Mouse (Mus musculus) myocyte (in vitro differentiated cells): ENCODE measurements around the gene Eefsec.

Experiments
- CEBPB ChIP-seq: IDR thresholded peaks from 2 replicates; pipeline ENCODE4 v1.6.1; 2011; ENCODE audit warnings: mild to moderate bottlenecking, moderate library complexity; ENCODE audit not compliant: poor library complexity, insufficient read depth, severe bottlenecking
- E2F4 ChIP-seq: IDR thresholded peaks from one replicate; pipeline ENCODE4 v1.6.1; 2011; ENCODE audit warnings: mild to moderate bottlenecking, control low read depth, moderate library complexity; ENCODE audit not compliant: insufficient read depth
- MAX ChIP-seq: IDR thresholded peaks from one replicate; pipeline ENCODE4 v1.6.1; 2011; ENCODE audit warnings: low read depth, mild to moderate bottlenecking, control low read depth
- MYOD1 ChIP-seq, 3 experiments: IDR thresholded peaks; one replicate each; pipeline ENCODE4 v1.6.1; 2011; ENCODE audit warnings: control low read depth in 2 of 3, low read depth in 2 of 3, mild to moderate bottlenecking in 2 of 3, moderate library complexity in 1 of 3; ENCODE audit not compliant: insufficient read length in 2 of 3, control insufficient read depth in 1 of 3
- MYOG ChIP-seq, 3 experiments: IDR thresholded peaks; one replicate each; pipeline ENCODE4 v1.6.1; 2011; ENCODE audit warnings: control low read depth in 2 of 3, low read depth in 2 of 3, mild to moderate bottlenecking in 2 of 3; ENCODE audit not compliant: insufficient read length in 2 of 3, control insufficient read depth in 1 of 3, insufficient read depth in 1 of 3
- POLR2A ChIP-seq: IDR thresholded peaks from one replicate; pipeline ENCODE4 v1.6.1; 2011; ENCODE audit warnings: low read depth, mild to moderate bottlenecking, control low read depth, moderate library complexity; ENCODE audit not compliant: insufficient read length
- TCF12 ChIP-seq: IDR thresholded peaks from one replicate; pipeline ENCODE4 v1.6.1; 2011; ENCODE audit warnings: mild to moderate bottlenecking, control low read depth; ENCODE audit not compliant: poor library complexity, insufficient read depth, severe bottlenecking
- TCF3 ChIP-seq: IDR thresholded peaks from one replicate; pipeline ENCODE4 v1.6.1; 2011; ENCODE audit warnings: low read depth, control low read depth; ENCODE audit not compliant: insufficient read length
- USF1 ChIP-seq: IDR thresholded peaks from one replicate; pipeline ENCODE4 v1.6.1; 2011; ENCODE audit warnings: low read depth, mild to moderate bottlenecking, control low read depth, moderate library complexity

DNA sequence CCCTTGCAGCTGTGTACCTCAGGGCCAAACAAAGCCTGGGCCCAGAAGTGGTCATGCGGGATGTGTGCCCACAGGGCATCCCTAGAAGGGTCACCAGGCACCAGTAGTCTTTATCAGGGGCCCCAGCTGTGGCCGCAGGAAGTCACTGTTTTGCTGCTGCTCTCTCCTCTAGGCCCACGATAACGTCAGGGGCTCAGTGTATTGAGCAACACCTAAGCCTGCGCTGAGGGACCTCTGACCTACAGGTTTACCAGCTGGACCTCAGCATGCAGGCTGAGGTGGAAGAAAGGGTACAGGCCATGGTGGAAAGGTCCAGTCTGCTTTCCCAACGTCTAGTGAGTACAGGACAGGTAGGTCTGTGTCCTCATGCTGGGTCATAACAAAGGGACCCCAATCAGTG lies 192.3 kb downstream of the Eefsec start:
- TF ChIP-seq MAX (no peak), USF1 (no peak), POLR2A (no peak), TCF12 (no peak), E2F4 (no peak), TCF3 (no peak), MYOD1 (IDR thresholded peaks at IDR 0.05; ENCODE audit: control insufficient read depth in 1 of 3, insufficient read length in 2 of 3, low read depth in 2 of 3) (no peak), CEBPB (no peak), MYOG (IDR thresholded peaks at IDR 0.05; ENCODE audit: control insufficient read depth in 1 of 3, insufficient read depth in 1 of 3, insufficient read length in 2 of 3, low read depth in 2 of 3) (no peak)
